Mouse (Mus musculus) T-helper 2 cell (primary cell): ENCODE data around the gene Cish.

Experiments
- in situ Hi-C: fragments of 300-600 bp; cut with MboI, MseI; formaldehyde crosslinking; loops from one replicate; pipeline ENCODE4 v1.15.1; 2025; ENCODE audit warnings: high pct_unique_total_duplicates

The Cish gene

GRCm38 (mm10) chr9:107346081-107346480 lies 50.3 kb downstream of the Cish start:
- in situ Hi-C loops: no loop called here

- in situ Hi-C loops: no loop called here
Observed at GRCm38 (mm10) chr9:107347586-107348183, 51.9 kb downstream of the Cish start.

- in situ Hi-C loops: no loop called here
Observed at GRCm38 (mm10) chr9:107349321-107349720, 53.5 kb downstream of the Cish start.
